Comparison of ENCODE assay signal across 8 mouse cellular contexts in the genomic region with DNA sequence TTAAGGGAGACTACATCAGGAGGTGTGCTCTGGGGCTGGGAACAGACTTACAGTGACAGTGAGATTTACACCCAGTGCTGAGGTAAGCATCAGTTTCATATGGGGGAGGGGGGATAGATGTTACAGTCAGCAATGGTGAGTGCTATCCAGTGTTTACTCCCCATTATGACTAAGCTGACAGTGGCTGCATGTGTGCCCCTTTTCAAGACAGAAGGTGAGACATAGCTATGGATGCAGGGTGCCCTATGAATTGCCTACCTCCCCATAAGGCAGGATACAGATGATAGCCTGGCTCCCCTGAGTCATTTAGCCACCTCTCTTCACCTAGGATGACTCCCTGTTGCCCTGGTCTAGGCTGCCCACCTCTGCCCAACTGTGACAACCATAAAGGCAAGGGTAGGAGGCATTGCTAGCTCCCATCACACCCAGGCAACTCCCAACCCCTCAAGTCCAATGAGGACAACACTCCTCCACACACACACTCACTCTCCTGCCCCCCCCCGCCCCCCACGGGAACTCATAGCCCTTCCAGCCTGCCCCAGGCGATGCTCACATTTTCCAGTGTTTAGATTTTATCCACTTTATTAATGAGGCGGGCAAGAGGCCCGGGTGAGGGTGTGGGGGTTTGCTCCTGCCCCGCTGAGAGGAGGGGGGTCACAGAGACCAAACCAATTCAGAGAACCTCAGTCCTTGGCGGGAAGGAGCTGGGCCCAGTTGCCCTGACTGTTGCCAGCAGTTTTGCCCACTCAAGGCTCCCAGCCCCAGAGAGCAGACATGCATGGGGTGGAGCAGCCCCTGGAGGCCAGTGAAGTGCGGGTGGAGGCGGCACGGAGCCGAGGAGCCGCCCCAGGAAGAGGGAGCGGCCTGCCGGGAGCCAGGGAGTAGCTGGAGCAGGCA. TPM values are rescaled to one million over a fixed set of nuclear protein-coding genes. Genes with fewer than 3 reads are reported as not detected.
A peak's percentile ranks its signal among the peaks of the same experiment; 100 is the strongest.
DNase-seq lines count a peak whose midpoint lies in the region; ATAC-seq lines count a peak whose summit lies in the region.

A gene (plus strand): TSS at position 710 of the 897 bp plus-strand sequence.

- 0 out of 2 replicates have a peak within 1 kb of the TSS, but pooled peaks have one; percentile 18 for H3K9ac ChIP-seq in forebrain, embryonic 14.5 days (ENCODE audit: low read length)
- H3K9ac ChIP-seq in limb, embryonic 12.5 days (replicated peaks): peak within 1 kb of the TSS; percentile 27; the same call in 1 of the 2 replicates

- H3K27ac ChIP-seq in forebrain, embryonic 14.5 days (ENCODE audit: low read depth, low read length): no peak within 1 kb of the TSS
- H3K27ac ChIP-seq in limb, embryonic 12.5 days: peak within 1 kb of the TSS; percentile 41; the same call in 1 of the 2 replicates

- no peak within 1 kb of the TSS for H3K4me3 ChIP-seq in forebrain, embryonic 14.5 days (ENCODE audit: low read depth, low read length)
- H3K4me3 ChIP-seq in limb, embryonic 12.5 days (replicated peaks): no peak within 1 kb of the TSS; the same call in 1 of the 2 replicates

- no peak for ATAC-seq in forebrain, embryonic 14.5 days
- peak; percentile 12; the same call in 1 of the 2 replicates for ATAC-seq in limb, embryonic 12.5 days (ENCODE audit: insufficient number of reproducible peaks, insufficient read depth, low FRiP score, low TSS enrichment, low read depth)

- peaks cover 13% of the 10 kb centered on the region for H3K4me1 ChIP-seq in forebrain, embryonic 14.5 days (ENCODE audit: control insufficient read depth, insufficient read depth, low read length)
- peaks cover 55% of the 10 kb centered on the region for H3K4me1 ChIP-seq in limb, embryonic 12.5 days (replicated peaks)

- intact Hi-C loops in heart, postnatal 36 days (cut with DNase I): loop anchor here (2.0 kb wide), 1 partner anchor 25 kb away; no protein-coding TSS in a partner anchor

- H3K4me2 ChIP-seq in forebrain, embryonic 14.5 days (ENCODE audit: low read length): no peak within 1 kb of the TSS
- H3K4me2 ChIP-seq in limb, embryonic 12.5 days: peak within 1 kb of the TSS; percentile 35

- WGBS in forebrain, embryonic 14.5 days: 41% methylated on average over 14 of the region's 14 CpGs
- 29% methylated on average over 14 of the region's 14 CpGs for WGBS in limb, embryonic 12.5 days

- H3K9me3 ChIP-seq in forebrain, embryonic 14.5 days (replicated peaks; ENCODE audit: control insufficient read depth, low read length): no peaks in the 10 kb centered on the region
- H3K9me3 ChIP-seq in limb, embryonic 12.5 days: no peaks in the 10 kb centered on the region

- peak; percentile 43 for DNase-seq in retina, postnatal 1 day
- DNase-seq in retina, embryonic 14.5 days (ENCODE audit: low spot score): no peak
- DNase-seq in forebrain, embryonic 14.5 days (ENCODE audit: low spot score): no peak
- peak; percentile 67 to 73 for DNase-seq in heart, postnatal 36 days
- DNase-seq in urinary bladder, postnatal 14 days (ENCODE audit: low spot score): peak; percentile 74
- no peak for DNase-seq in right cerebral cortex, postnatal 25 days
- DNase-seq in frontal cortex, postnatal 10 days (ENCODE audit: low spot score in 2 of 2): no peak

- no peaks in the 10 kb centered on the region for H3K27me3 ChIP-seq in forebrain, embryonic 14.5 days (replicated peaks; ENCODE audit: control insufficient read depth, insufficient read depth, low read length)
- peaks cover 22% of the 10 kb centered on the region for H3K27me3 ChIP-seq in limb, embryonic 12.5 days

- peaks cover 30% of the 10 kb centered on the region for H3K36me3 ChIP-seq in forebrain, embryonic 14.5 days (ENCODE audit: control insufficient read depth, insufficient read depth, low read length)
- H3K36me3 ChIP-seq in limb, embryonic 12.5 days: peaks cover 44% of the 10 kb centered on the region

RNA-seq across cellular contexts. Expression of the gene that starts here (rescaled TPM):
- 0.27 and 0.63 TPM in 2 replicates for polyA plus RNA-seq in forebrain, embryonic 14.5 days (2014; fragmentation: Nextera tagmentation; extraction: Ambion mirVana)
- under 1 TPM; 0.27 to 0.75 TPM for total RNA-seq in heart, postnatal 36 days (2021)
- 0.63 and 0.90 TPM in 2 replicates for polyA plus RNA-seq in limb, embryonic 12.5 days (2016; fragmentation: Nextera tagmentation; extraction: Ambion mirVana)

Comparison
In these comparisons a context has a peak if more than half of its experiments do, and no peak if none do; other contexts are left out.
1. DNase-seq: peak in retina, postnatal 1 day (single experiment) and urinary bladder, postnatal 14 days (single experiment); none in retina, embryonic 14.5 days (single experiment), forebrain, embryonic 14.5 days (single experiment), right cerebral cortex, postnatal 25 days (single experiment) and frontal cortex, postnatal 10 days (0 of 2).
2. Peak in DNase-seq in heart, postnatal 36 days; RNA of the gene not detected or under 1 TPM.
3. Peak in ATAC-seq, H3K27ac ChIP-seq, H3K9ac ChIP-seq and H3K4me2 ChIP-seq in limb, embryonic 12.5 days; RNA of the gene not detected or under 1 TPM.